Mouse (Mus musculus) testis, adult 2 months (tissue): ENCODE data around the gene Fry.

Experiments used
- CTCF ChIP-seq: fragments of 200-500 bp; IDR thresholded peaks from 2 replicates; pipeline ENCODE4 v1.5.1; 2012; ENCODE audit warnings: low read depth, mild to moderate bottlenecking, inconsistent platforms, low read length, moderate library complexity; ENCODE audit not compliant: control insufficient read depth, insufficient read depth, insufficient replicate concordance
- POLR2A ChIP-seq: fragments of 200-500 bp; IDR thresholded peaks from 2 replicates; pipeline ENCODE4 v1.6.1; 2012; ENCODE audit warnings: low read depth, mild to moderate bottlenecking, inconsistent platforms, low read length, moderate library complexity; ENCODE audit not compliant: control insufficient read depth

DNA sequence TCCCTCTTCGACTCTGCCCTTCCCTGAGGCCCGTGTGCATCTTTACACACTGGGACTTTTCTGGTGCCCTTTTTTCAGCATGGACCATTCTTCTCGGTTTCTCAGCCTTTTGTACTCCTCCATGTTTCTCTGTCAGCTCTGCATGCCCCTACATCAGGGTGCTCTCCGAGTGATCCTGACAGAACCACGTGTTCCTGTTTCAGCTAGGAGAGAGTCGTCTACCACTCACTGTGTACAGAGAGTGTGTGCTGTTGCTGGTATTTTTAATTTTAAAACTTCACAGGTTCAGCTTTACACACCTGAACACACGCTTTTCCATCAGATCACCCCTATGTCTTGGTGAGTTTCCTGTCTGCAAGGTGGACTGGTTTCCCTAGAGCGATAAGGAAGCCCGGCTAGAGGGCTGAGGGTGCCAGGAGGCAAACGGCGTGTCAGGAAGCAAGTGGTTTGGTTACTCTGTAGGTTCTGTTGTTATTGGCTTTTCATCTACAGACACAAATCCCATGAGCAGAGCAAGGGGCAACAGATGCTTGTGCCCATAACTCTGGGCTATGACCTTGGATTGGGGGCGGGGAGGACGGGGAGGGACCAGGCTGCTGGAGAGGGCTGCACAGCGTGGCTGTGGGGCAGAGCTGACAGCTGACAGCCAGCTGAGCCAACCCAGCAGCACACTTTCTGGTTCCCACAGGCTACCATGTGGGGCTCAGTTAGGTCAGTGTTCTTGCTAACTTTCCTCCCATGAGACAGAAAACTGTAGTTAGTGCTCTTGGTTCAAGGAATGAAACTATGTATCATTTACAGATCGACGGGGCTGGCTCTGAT is 3.0 kb upstream of the Fry start:
- no peak for TF ChIP-seq CTCF
- TF ChIP-seq POLR2A = no peak
